Mouse (Mus musculus) ovary, postnatal 14 days (tissue): ENCODE data around the gene Olfr535.
"Not testable (repeated sequence)": the region's sequence is repeated elsewhere in the genome, so short reads cannot be mapped to it uniquely, and the experiment has no call there.

Experiments
- DNase-seq: peaks from one replicate; pipeline ENCODE4 v3.0.0; 2022; ENCODE audit warnings: low spot score

The Olfr535 gene

GRCm38 (mm10) chr7:140483916-140484315, at the start of gene Olfr535:
Gene Olfr535 (plus strand): TSS chr7:140484216.
- DNase-seq = no peak

- DNase-seq = no peak
Observed at GRCm38 (mm10) chr7:140443141-140443540, 40.9 kb upstream of the Olfr535 start.

GRCm38 (mm10) chr7:140463070-140463469, 20.9 kb upstream of the Olfr535 start, which contains the start of gene Olfr533:
Gene Olfr533 (plus strand): TSS chr7:140463370.
- DNase-seq = not testable (repeated sequence)

- DNase-seq = no peak
Observed at GRCm38 (mm10) chr7:140477886-140478285, 6.1 kb upstream of the Olfr535 start.

GRCm38 (mm10) chr7:140478733-140479132, 5.3 kb upstream of the Olfr535 start:
- no peak for DNase-seq

GRCm38 (mm10) chr7:140488981-140489380, 5.0 kb downstream of the Olfr535 start:
- DNase-seq = no peak

GRCm38 (mm10) chr7:140494231-140494630, 10.2 kb downstream of the Olfr535 start:
- no peak for DNase-seq

GRCm38 (mm10) chr7:140494702-140495101, 10.7 kb downstream of the Olfr535 start:
- no peak for DNase-seq

GRCm38 (mm10) chr7:140507346-140508021, 23.5 kb downstream of the Olfr535 start, which contains the start of gene Olfr536:
Gene Olfr536 (minus strand): TSS chr7:140507396.
- DNase-seq = not testable (repeated sequence)

GRCm38 (mm10) chr7:140539746-140540145, 55.7 kb downstream of the Olfr535 start:
- no peak for DNase-seq
